Mouse (Mus musculus): ENCODE measurements around the gene Gabbr1. TPM values are rescaled to one million over a fixed set of nuclear protein-coding genes. Genes with fewer than 3 reads are reported as not detected.

Gabbr1 gene
- polyA plus RNA-seq, 1 experiment, result 4.5 TPM

DNA sequence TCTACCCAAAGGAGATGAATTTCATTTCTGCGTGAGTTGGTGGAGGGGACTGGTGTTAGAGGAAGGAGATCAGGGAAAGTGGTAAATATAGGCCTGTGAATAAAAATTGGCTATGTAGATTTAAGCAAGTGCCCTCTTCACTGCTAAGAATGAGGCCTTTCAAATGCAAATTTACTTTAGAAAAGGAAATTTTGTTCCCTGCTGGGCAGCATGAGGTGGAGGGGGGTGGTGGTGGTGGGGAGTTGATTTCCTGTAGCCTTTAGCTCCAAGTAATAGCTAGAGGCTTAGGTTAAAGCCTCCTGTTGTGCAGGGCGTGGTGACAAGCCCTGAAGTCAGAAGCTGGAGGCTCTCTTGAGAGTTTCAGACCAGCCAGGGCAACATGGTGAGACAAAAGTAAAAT, 33.2 kb downstream of the Gabbr1 start:
- Histone ChIP-seq H3K27ac (replicated peaks; ENCODE audit: low read depth, low read length) (no peak overlapping the region), H3K4me1 (ENCODE audit: control insufficient read depth, insufficient read depth, insufficient read length, low read length) (no peaks in the 10 kb centered on the region), H3K4me3 (ENCODE audit: insufficient read depth, low read depth, low read length) (no peak overlapping the region)

DNA sequence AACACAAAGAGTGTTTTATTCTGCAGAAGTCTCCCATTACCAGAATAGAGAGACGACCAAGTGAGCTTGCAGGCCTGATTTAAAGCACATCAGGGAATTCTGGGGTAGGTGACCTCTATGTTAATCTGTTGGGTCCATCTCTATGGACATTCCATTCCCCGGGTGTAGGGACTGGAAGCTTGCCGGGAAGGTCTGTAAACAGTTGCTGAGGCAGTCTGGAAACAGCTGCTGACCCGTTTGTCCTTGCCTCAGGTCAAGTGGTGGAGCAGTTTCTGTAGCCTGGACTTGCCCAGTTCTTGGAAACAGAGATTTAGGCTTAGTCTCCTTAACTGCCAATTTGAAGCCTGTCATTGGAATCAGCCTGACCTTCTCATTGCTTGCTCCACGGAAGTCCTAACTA, 34.4 kb downstream of the Gabbr1 start:
- H3K4me1 ChIP-seq (ENCODE audit: control insufficient read depth, insufficient read depth, insufficient read length, low read length), result no peaks in the 10 kb centered on the region
- H3K27ac ChIP-seq (replicated peaks; ENCODE audit: low read depth, low read length), result no peak overlapping the region
- H3K4me3 ChIP-seq (ENCODE audit: insufficient read depth, low read depth, low read length), result no peak overlapping the region

DNA sequence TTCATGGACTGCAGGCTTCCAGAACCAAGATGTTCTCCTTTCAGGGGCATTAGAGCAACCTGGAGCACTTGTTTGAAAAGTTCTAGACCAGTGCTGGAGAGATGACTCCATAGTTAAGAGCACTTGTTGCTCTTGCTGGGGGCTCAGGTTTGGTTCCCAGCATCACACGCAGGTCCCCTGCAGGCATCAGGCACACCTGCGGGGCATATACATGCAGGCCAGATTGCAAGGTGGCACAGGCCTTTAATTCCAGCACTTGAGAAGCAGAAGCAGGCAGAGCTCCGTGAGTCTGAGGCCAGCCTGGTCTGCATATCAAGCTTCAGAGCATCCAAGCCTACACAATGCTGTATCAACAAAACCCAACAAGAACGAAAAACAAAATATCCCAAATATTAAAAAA, 35.9 kb downstream of the Gabbr1 start:
- Histone ChIP-seq H3K4me1 (ENCODE audit: control insufficient read depth, insufficient read depth, insufficient read length, low read length) (no peaks in the 10 kb centered on the region), H3K4me3 (ENCODE audit: insufficient read depth, low read depth, low read length) (no peak overlapping the region), H3K27ac (replicated peaks; ENCODE audit: low read depth, low read length) (no peak overlapping the region)

DNA sequence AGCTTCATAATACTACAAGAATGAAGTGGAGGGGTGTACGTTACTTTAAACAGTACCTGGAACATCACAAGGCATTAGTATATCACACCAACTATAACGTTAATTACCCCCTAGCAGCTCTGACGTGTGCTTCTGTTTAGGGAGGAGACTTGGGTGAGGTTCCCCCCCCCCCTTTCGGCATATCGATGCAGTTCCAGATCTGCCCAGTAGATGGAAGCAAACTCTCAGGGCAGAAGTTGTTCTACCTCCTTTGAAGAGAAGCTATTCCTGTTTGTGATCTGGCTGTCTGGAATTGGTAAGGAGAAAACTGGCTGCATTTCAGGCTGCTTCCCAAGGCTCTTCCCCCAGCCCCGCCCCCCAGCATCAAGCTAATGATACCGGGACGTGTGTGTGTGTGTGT, 37.6 kb downstream of the Gabbr1 start:
- no peak overlapping the region for H3K4me3 ChIP-seq (ENCODE audit: insufficient read depth, low read depth, low read length)
- no peak overlapping the region for H3K27ac ChIP-seq (replicated peaks; ENCODE audit: low read depth, low read length)
- H3K4me1 ChIP-seq (ENCODE audit: control insufficient read depth, insufficient read depth, insufficient read length, low read length), result no peaks in the 10 kb centered on the region

DNA sequence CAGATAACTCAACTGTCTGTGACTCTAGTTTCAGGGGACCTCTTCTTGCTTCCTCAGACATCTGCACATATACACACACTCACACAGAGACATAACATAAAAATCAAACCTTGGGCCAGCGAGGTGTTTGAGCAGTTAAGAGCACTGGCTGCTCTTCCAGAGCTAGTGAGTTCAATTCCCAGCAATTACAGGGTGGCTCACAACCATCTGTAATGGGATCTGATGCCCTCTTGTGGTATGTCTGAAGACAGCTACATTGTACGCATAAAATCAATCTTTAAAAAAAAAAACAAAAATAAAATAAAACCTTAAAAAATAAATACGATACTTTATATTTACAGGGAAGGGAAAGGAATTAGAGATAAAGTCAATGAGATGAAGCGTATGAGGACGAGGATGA, 38.9 kb downstream of the Gabbr1 start:
- Histone ChIP-seq H3K4me1 (ENCODE audit: control insufficient read depth, insufficient read depth, insufficient read length, low read length) (no peaks in the 10 kb centered on the region), H3K4me3 (ENCODE audit: insufficient read depth, low read depth, low read length) (no peak overlapping the region), H3K27ac (replicated peaks; ENCODE audit: low read depth, low read length) (no peak overlapping the region)

DNA sequence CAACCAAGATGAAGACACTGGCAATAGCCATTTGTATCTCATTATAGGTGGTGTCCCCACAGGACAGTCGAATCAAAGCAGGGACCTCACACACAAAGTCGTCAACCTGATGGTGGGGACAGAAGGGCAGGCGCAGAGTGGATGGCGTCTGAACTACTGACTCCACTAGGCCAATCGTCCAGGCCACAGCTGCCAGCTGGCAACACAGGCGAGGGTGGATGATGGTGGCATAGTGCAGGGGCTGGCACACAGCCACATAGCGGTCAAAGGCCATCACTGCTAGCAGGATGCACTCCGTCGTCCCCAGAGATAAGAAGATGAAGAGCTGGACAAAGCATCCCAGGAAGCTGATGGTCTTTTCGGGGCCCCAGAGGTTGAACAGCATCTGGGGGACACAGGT, 39.8 kb downstream of the Gabbr1 start:
- no peak overlapping the region for H3K4me3 ChIP-seq (ENCODE audit: insufficient read depth, low read depth, low read length)

DNA sequence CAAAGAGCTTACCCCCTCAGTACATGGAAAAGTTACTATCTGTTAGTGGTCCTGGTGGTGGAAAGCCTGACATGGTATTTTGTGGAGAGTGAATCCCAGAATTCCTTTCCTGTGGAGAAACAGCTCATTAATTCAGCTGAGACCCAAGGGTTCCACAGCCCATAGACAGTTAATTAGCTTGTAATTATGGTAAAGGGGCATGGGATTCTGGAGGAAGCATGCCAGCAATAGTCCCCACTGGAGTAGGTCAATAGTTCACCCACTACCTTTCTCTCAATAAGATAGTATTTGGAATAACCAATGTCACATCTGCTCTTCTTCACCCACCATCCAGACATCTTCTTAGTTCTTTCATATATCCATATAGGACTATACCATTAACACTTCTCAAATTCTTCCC, 42.6 kb downstream of the Gabbr1 start, which contains the start of gene Olfr90:
TSS of gene Olfr90 (minus strand) at position 101 of the 400 bp plus-strand sequence.
- Histone ChIP-seq H3K27ac (replicated peaks; ENCODE audit: low read depth, low read length) (no peak within 1 kb of the TSS), H3K4me1 (ENCODE audit: control insufficient read depth, insufficient read depth, insufficient read length, low read length) (no peaks in the 10 kb centered on the region), H3K4me3 (ENCODE audit: insufficient read depth, low read depth, low read length) (no peak within 1 kb of the TSS)

More for the DNA sequence above, 39.8 kb downstream of the Gabbr1 start:
- Histone ChIP-seq H3K4me1 (ENCODE audit: control insufficient read depth, insufficient read depth, insufficient read length, low read length) (no peaks in the 10 kb centered on the region), H3K27ac (replicated peaks; ENCODE audit: low read depth, low read length) (no peak overlapping the region)

DNA sequence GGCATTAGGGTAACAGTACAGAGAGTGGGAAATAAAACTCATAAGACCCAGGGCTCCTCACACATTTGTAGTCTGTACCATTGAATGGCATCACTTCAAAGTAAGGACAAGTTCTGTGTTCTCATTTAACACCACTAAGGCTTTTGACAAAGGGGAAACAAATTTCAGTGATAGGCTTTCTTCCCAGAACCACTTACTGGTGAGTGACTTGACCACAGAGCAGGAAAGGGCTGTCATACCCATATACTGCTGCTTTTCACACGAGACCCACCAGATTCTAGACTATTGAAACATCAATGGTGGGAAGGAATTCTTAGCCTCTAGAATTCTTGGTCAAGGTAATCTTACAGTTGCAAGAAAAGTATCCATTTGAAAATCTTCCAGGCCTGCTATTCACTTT, 46.4 kb downstream of the Gabbr1 start:
- Histone ChIP-seq H3K4me1 (ENCODE audit: control insufficient read depth, insufficient read depth, insufficient read length, low read length) (no peaks in the 10 kb centered on the region), H3K4me3 (ENCODE audit: insufficient read depth, low read depth, low read length) (no peak overlapping the region), H3K27ac (replicated peaks; ENCODE audit: low read depth, low read length) (no peak overlapping the region)

DNA sequence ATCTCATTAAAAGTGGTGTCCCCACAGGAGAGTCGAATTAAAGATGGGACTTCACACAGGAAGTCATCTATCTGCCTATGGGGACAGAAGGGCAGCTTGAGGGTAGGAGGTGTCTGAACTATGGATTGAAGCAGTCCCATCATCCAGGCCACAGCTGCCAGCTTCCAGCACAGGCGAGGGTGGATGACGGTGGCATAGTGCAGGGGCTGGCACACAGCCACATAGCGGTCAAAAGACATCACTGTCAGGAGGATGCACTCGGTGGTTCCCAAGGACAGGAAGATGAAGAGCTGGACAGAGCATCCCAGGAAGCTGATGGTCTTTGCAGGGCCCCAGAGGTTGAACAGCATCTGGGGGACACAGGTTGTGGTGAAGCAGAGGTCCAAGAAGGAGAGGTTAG, 47.5 kb downstream of the Gabbr1 start:
- Histone ChIP-seq H3K4me3 (ENCODE audit: insufficient read depth, low read depth, low read length) (no peak overlapping the region), H3K27ac (replicated peaks; ENCODE audit: low read depth, low read length) (no peak overlapping the region)

DNA sequence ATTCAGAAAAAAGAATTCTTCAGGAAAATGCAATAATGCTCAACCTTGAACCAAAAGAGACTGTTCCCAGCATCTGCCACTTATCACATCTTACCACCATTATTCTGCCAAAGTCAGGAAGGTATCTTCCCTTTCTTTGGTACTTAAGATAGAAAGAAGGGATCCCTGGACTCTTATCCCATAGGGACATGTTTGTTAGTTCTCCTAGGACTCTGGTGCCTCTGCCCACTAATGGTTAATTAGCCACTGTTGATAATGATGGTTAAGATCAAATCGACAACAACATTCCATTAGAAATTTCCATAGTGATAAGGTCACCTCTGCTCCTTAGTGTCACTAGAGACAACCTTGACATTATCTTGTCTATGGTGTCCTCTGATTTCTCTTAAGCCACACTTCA, 52.4 kb downstream of the Gabbr1 start, which contains the start of gene Olfr91:
TSS of gene Olfr91 (minus strand) at position 101 of the 400 bp plus-strand sequence.
- no peaks in the 10 kb centered on the region for H3K4me1 ChIP-seq (ENCODE audit: control insufficient read depth, insufficient read depth, insufficient read length, low read length)
- no peak within 1 kb of the TSS for H3K27ac ChIP-seq (replicated peaks; ENCODE audit: low read depth, low read length)

More for the DNA sequence above, 47.5 kb downstream of the Gabbr1 start:
- no peaks in the 10 kb centered on the region for H3K4me1 ChIP-seq (ENCODE audit: control insufficient read depth, insufficient read depth, insufficient read length, low read length)

DNA sequence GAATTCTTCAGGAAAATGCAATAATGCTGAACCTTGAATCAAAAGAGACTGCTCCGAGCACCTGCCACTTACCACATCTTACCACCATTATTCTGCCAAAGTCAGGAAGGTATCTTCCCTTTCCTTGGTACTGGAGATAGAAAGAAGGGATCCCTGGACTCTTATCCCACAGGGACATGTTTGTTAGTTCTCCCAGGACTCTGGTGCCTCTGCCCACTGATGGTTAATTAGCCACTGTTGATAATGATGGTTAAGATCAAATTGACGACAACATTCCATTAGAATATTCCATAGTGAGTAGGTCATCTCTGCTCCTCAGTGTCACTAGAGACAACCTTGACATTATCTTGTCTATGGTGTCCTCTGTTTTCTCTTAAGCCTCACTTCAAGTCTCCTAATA, 74.2 kb downstream of the Gabbr1 start, which contains the start of gene Olfr92:
TSS of gene Olfr92 (minus strand) at position 101 of the 400 bp plus-strand sequence.
- no peaks in the 10 kb centered on the region for H3K4me1 ChIP-seq (ENCODE audit: control insufficient read depth, insufficient read depth, insufficient read length, low read length)
- H3K4me3 ChIP-seq (ENCODE audit: insufficient read depth, low read depth, low read length), result no peak within 1 kb of the TSS
- H3K27ac ChIP-seq (replicated peaks; ENCODE audit: low read depth, low read length), result no peak within 1 kb of the TSS

More for the DNA sequence above, 52.4 kb downstream of the Gabbr1 start, which contains the start of gene Olfr91:
- no peak within 1 kb of the TSS for H3K4me3 ChIP-seq (ENCODE audit: insufficient read depth, low read depth, low read length)

Other genes with a start within 250 kb of the Gabbr1 start
- not detected in 2 replicates for gene H2-M10.6, start 233.8 kb upstream of the Gabbr1 start, polyA plus RNA-seq (2012; ENCODE audit: insufficient read depth, insufficient read length, missing spikeins)
- 14.9 and 17.1 TPM in 2 replicates for gene Trim26, start 208.8 kb upstream of the Gabbr1 start, polyA plus RNA-seq (2012; ENCODE audit: insufficient read depth, insufficient read length, missing spikeins)
- gene Trim15, start 178.8 kb upstream of the Gabbr1 start, polyA plus RNA-seq (2012; ENCODE audit: insufficient read depth, insufficient read length, missing spikeins), result not detected in 2 replicates
- gene Trim10, start 176.4 kb upstream of the Gabbr1 start, polyA plus RNA-seq (2012; ENCODE audit: insufficient read depth, insufficient read length, missing spikeins), result 0.67 TPM in 1 of 2 replicates, not detected in the other
- gene Trim40, start 155.8 kb upstream of the Gabbr1 start, polyA plus RNA-seq (2012; ENCODE audit: insufficient read depth, insufficient read length, missing spikeins), result not detected in 2 replicates
- not detected in 2 replicates for gene Trim31, start 147.8 kb upstream of the Gabbr1 start, polyA plus RNA-seq (2012; ENCODE audit: insufficient read depth, insufficient read length, missing spikeins)
- gene Rnf39, start 103.0 kb upstream of the Gabbr1 start, polyA plus RNA-seq (2012; ENCODE audit: insufficient read depth, insufficient read length, missing spikeins), result not detected in 2 replicates
- gene Ppp1r11, start 94.2 kb upstream of the Gabbr1 start, polyA plus RNA-seq (2012; ENCODE audit: insufficient read depth, insufficient read length, missing spikeins), result 55.7 and 69.7 TPM in 2 replicates
- gene Znrd1, start 87.4 kb upstream of the Gabbr1 start, polyA plus RNA-seq (2012; ENCODE audit: insufficient read depth, insufficient read length, missing spikeins), result 32.3 and 39.8 TPM in 2 replicates
- 28.6 and 29.2 TPM in 2 replicates for gene Znrd1as, start 87.4 kb upstream of the Gabbr1 start, polyA plus RNA-seq (2012; ENCODE audit: insufficient read depth, insufficient read length, missing spikeins)
- gene 2410137M14Rik, start 64.7 kb upstream of the Gabbr1 start, polyA plus RNA-seq (2012; ENCODE audit: insufficient read depth, insufficient read length, missing spikeins), result not detected in 2 replicates
- 0.63 TPM in 1 of 2 replicates, not detected in the other for gene H2-M5, start 56.4 kb upstream of the Gabbr1 start, polyA plus RNA-seq (2012; ENCODE audit: insufficient read depth, insufficient read length, missing spikeins)
- not detected in 2 replicates for gene Zfp57, start 44.8 kb upstream of the Gabbr1 start, polyA plus RNA-seq (2012; ENCODE audit: insufficient read depth, insufficient read length, missing spikeins)
- not detected in 2 replicates for gene Mog, start 22.6 kb upstream of the Gabbr1 start, polyA plus RNA-seq (2012; ENCODE audit: insufficient read depth, insufficient read length, missing spikeins)
- gene Olfr90, start 42.5 kb downstream of the Gabbr1 start, polyA plus RNA-seq (2012; ENCODE audit: insufficient read depth, insufficient read length, missing spikeins), result not detected in 2 replicates
- gene Olfr91, start 52.3 kb downstream of the Gabbr1 start, polyA plus RNA-seq (2012; ENCODE audit: insufficient read depth, insufficient read length, missing spikeins), result not detected in 2 replicates
- not detected in 2 replicates for gene Olfr92, start 74.1 kb downstream of the Gabbr1 start, polyA plus RNA-seq (2012; ENCODE audit: insufficient read depth, insufficient read length, missing spikeins)
- not detected in 2 replicates for gene Olfr93, start 115.5 kb downstream of the Gabbr1 start, polyA plus RNA-seq (2012; ENCODE audit: insufficient read depth, insufficient read length, missing spikeins)
- gene Ubd, start 147.9 kb downstream of the Gabbr1 start, polyA plus RNA-seq (2012; ENCODE audit: insufficient read depth, insufficient read length, missing spikeins), result 2.6 and 2.9 TPM in 2 replicates
- not detected in 2 replicates for gene Olfr94, start 155.0 kb downstream of the Gabbr1 start, polyA plus RNA-seq (2012; ENCODE audit: insufficient read depth, insufficient read length, missing spikeins)
- not detected in 2 replicates for gene Olfr95, start 167.2 kb downstream of the Gabbr1 start, polyA plus RNA-seq (2012; ENCODE audit: insufficient read depth, insufficient read length, missing spikeins)
- not detected in 2 replicates for gene Olfr96, start 174.2 kb downstream of the Gabbr1 start, polyA plus RNA-seq (2012; ENCODE audit: insufficient read depth, insufficient read length, missing spikeins)
- not detected in 2 replicates for gene Olfr97, start 191.4 kb downstream of the Gabbr1 start, polyA plus RNA-seq (2012; ENCODE audit: insufficient read depth, insufficient read length, missing spikeins)
- not detected in 2 replicates for gene Olfr98, start 217.8 kb downstream of the Gabbr1 start, polyA plus RNA-seq (2012; ENCODE audit: insufficient read depth, insufficient read length, missing spikeins)
- 2.2 and 4.9 TPM in 2 replicates for gene H2-M3, start 224.3 kb downstream of the Gabbr1 start, polyA plus RNA-seq (2012; ENCODE audit: insufficient read depth, insufficient read length, missing spikeins)
- not detected in 2 replicates for gene Olfr99, start 237.5 kb downstream of the Gabbr1 start, polyA plus RNA-seq (2012; ENCODE audit: insufficient read depth, insufficient read length, missing spikeins)

Data from brown adipose tissue, adult 24 weeks (tissue).